Mouse (Mus musculus): Measurements from ENCODE around the gene Arvcf.

DNA sequence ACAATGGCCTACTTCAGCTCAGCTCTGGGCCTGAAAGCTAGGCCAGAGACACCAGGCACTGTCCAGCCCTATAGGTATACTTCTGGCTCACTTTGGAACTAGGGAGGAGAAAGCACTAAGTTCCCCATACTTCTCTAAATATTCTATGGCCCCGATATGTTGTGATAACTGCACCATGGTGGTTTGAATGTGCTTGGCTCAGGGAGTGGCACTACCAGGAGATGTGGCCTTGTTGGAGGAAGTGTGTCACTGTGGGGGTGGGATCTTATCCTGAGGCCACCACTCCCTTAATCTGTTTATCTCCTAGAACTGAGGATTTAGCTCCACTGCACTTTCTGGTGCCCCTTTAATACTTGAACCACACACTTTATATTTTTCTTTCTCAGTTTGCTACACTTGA is 39.8 kb upstream of the Arvcf start:
- TF ChIP-seq CTCF (IDR thresholded peaks at IDR 0.05; ENCODE audit: low read depth, low read length): no peak
- TF ChIP-seq POLR2A (IDR thresholded peaks at IDR 0.05; ENCODE audit: borderline replicate concordance, low read depth, low read length): no peak
